Mouse (Mus musculus) cortical plate, adult 2 months (tissue): Measurements from ENCODE around the gene Fars2.

Source experiments
- CTCF ChIP-seq: fragments of 200-500 bp; IDR thresholded peaks from 2 replicates; pipeline ENCODE4 v1.5.1; 2011; ENCODE audit warnings: mild to moderate bottlenecking, control low read depth, low read length; ENCODE audit not compliant: insufficient read depth; ENCODE audit errors: extremely low read depth
- POLR2A ChIP-seq: fragments of 200-500 bp; IDR thresholded peaks from 2 replicates; pipeline ENCODE4 v1.6.1; 2011; ENCODE audit warnings: mild to moderate bottlenecking, low read length, control low read depth; ENCODE audit not compliant: insufficient read depth; ENCODE audit errors: extremely low read depth

GRCm38 (mm10) chr13:36285235-36285634 is 168.0 kb downstream of the Fars2 start:
- TF ChIP-seq POLR2A, result no peak
- TF ChIP-seq CTCF, result no peak
